Mouse (Mus musculus): ENCODE results near the gene Ifih1. TPM values are rescaled to one million over a fixed set of nuclear protein-coding genes. Genes with fewer than 3 reads are reported as not detected.

The Ifih1 gene
- total and polyA plus RNA-seq, 3 experiments, result 2.0 to 3.6 (median 2.2) TPM

DNA sequence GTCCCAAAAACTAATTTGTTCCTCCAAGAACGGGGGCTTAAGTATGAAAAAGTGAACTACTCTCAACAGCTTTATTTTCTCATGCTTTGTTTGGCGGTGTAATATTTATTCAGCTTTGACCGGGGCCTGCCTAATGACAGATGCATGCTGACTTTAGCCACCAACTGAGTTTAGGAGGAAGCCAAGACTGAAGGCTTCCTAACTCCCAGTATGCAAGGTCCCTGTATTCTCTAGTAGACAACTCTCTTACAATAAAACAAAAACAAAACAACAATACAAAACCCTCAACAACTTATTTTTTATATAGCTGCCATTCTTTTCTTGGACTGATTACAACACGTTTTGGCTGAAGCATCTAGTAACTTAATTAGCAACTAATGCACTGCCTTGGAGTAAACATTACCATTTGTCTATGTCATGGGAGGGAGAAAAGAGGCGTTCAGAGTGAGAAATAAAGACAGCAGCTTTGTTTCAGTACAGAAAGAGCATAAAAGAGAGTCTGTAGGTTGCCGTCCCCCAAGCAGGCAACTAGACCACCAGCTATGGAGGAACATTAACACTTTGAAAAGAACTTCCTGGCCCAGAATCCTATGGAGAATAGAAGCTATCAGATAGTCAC lies 725 bp upstream of the Ifih1 start:
- H3K9me3 ChIP-seq (replicated peaks; ENCODE audit: low read length), result no peaks in the 10 kb centered on the region
- in situ Hi-C loops (cut with MboI; ENCODE audit: low pct_ligation_motif_present, low pct_unique_long_range_greater_than_20kb, low sequenced_read_pairs), result no loop called here

DNA sequence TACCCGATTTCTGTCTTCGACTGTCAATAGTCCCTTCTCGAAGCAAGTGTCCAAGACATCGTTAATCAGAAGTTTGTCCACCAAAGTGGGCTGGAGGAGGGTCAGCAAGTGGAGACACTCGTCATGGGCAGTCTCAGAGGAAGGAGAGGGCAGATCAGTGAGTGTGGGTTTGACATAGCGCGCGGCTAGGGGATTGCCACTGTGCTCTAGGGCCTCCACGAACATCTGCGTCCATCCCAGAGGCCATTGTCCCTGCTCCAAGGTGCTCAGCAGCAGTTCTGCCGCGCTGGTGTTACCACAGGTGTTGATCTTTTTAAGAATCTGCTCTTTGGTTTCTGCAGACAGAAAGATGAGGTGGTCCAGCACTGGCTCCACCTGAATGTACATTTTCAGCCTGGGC lies 580 bp downstream of the Ifih1 start:
- no peaks in the 10 kb centered on the region for H3K9me3 ChIP-seq (replicated peaks; ENCODE audit: low read length)
- H3K27ac ChIP-seq (ENCODE audit: insufficient read depth, low read depth), result peak overlapping the region; percentile 30
- no peaks in the 10 kb centered on the region for H3K27me3 ChIP-seq (replicated peaks)
- H3K9ac ChIP-seq (ENCODE audit: insufficient read depth, low read depth), result peak overlapping the region; percentile 50; the same call in 1 of the 2 replicates
- peaks cover 3 to 22% of the 10 kb centered on the region in 2 experiments; a peak in 3 of 4 replicates for H3K4me1 ChIP-seq (ENCODE audit: control insufficient read depth in 1 of 2, insufficient read depth in 2 of 2)
- in situ Hi-C loops (cut with MboI; ENCODE audit: low pct_ligation_motif_present, low pct_unique_long_range_greater_than_20kb, low sequenced_read_pairs) (no loop called here), dilution Hi-C loops (cut with MboI; ENCODE audit: extremely low pct_ligation_motif_present, extremely low pct_unique_long_range_greater_than_20kb, low sequenced_read_pairs) (no loop called here)
- H3K36me3 ChIP-seq (replicated peaks in 1 of 2; ENCODE audit: control insufficient read depth in 1 of 2, insufficient read depth in 1 of 2, low read length in 1 of 2), result no peaks in the 10 kb centered on the region
- no peak for DNase-seq (ENCODE audit: extremely low read depth)
- no peaks in the 10 kb centered on the region for H3K79me2 ChIP-seq (replicated peaks; ENCODE audit: control insufficient read depth, extremely low read depth, insufficient read depth, poor library complexity, severe bottlenecking)
- TF ChIP-seq TCF12 (IDR thresholded peaks at IDR 0.05; ENCODE audit: low read depth, low read length) (peak; percentile 3; the same call in 1 of the 2 replicates), USF2 (conservative IDR thresholded peaks at IDR 0.05; ENCODE audit: low read depth, low read length) (no peak), MXI1 (IDR thresholded peaks at IDR 0.05; ENCODE audit: low read depth, low read length) (peak; percentile 2; the same call in 1 of the 2 replicates)
- peak overlapping the region; percentile 55 to 61 (median 57) for H3K4me3 ChIP-seq (replicated peaks in 1 of 3; ENCODE audit: low read depth in 2 of 3, low read length in 2 of 3, poor library complexity in 1 of 3)
- peak overlapping the region; percentile 88 for H3K4me2 ChIP-seq (ENCODE audit: insufficient read depth, low read depth, poor library complexity, severe bottlenecking)

More for the DNA sequence above, 725 bp upstream of the Ifih1 start:
- TF ChIP-seq RCOR1 (conservative IDR thresholded peaks at IDR 0.05; ENCODE audit: low read depth, low read length) (no peak), MYC (IDR thresholded peaks at IDR 0.05; ENCODE audit: low read depth, low read length) (no peak), ETS1 (conservative IDR thresholded peaks at IDR 0.05; ENCODE audit: low read depth, low read length) (no peak), IRF4 (IDR thresholded peaks at IDR 0.05; ENCODE audit: low read depth, low read length) (no peak), NRF1 (IDR thresholded peaks at IDR 0.05; ENCODE audit: low read depth, low read length) (no peak), GABPA (IDR thresholded peaks at IDR 0.05; ENCODE audit: insufficient replicate concordance, low read depth, low read length) (no peak), ZC3H11A (IDR thresholded peaks at IDR 0.05; ENCODE audit: low read depth, low read length) (no peak), MXI1 (IDR thresholded peaks at IDR 0.05; ENCODE audit: low read depth, low read length) (no peak), E2F4 (IDR thresholded peaks at IDR 0.05; ENCODE audit: insufficient replicate concordance, low read depth, low read length) (no peak), ZKSCAN1 (IDR thresholded peaks at IDR 0.05; ENCODE audit: borderline replicate concordance, low read depth, low read length) (no peak), MEF2A (IDR thresholded peaks at IDR 0.05; ENCODE audit: borderline replicate concordance, low read depth, low read length) (no peak), ZMIZ1 (IDR thresholded peaks at IDR 0.05; ENCODE audit: low read depth, low read length) (no peak), HCFC1 (IDR thresholded peaks at IDR 0.05; ENCODE audit: low read depth, low read length) (no peak), NELFE (IDR thresholded peaks at IDR 0.05; ENCODE audit: low read depth, low read length) (no peak), CTCF (conservative IDR thresholded peaks at IDR 0.05 in 1 of 2, IDR thresholded peaks at IDR 0.05 in 1 of 2; ENCODE audit: low read depth in 2 of 2, low read length in 2 of 2) (no peak), ELF1 (IDR thresholded peaks at IDR 0.05; ENCODE audit: low read depth, low read length) (no peak)
- no peak overlapping the region for H3K4me3 ChIP-seq (replicated peaks in 1 of 3; ENCODE audit: low read depth in 2 of 3, low read length in 2 of 3, poor library complexity in 1 of 3)
- H3K9ac ChIP-seq (ENCODE audit: insufficient read depth, low read depth), result no peak overlapping the region; the same call in 1 of the 2 replicates
- H3K27ac ChIP-seq (ENCODE audit: insufficient read depth, low read depth), result no peak overlapping the region
- H3K36me3 ChIP-seq (replicated peaks in 1 of 2; ENCODE audit: control insufficient read depth in 1 of 2, insufficient read depth in 1 of 2, low read length in 1 of 2), result no peaks in the 10 kb centered on the region
- dilution Hi-C loops (cut with MboI; ENCODE audit: extremely low pct_ligation_motif_present, extremely low pct_unique_long_range_greater_than_20kb, low sequenced_read_pairs), result no loop called here
- H3K4me2 ChIP-seq (ENCODE audit: insufficient read depth, low read depth, poor library complexity, severe bottlenecking), result peak overlapping the region; percentile 61; the same call in 1 of the 2 replicates
- no peaks in the 10 kb centered on the region for H3K27me3 ChIP-seq (replicated peaks)
- no peak for DNase-seq (ENCODE audit: extremely low read depth)
- H3K4me1 ChIP-seq (ENCODE audit: control insufficient read depth in 1 of 2, insufficient read depth in 2 of 2), result peaks cover 3 to 22% of the 10 kb centered on the region in 2 experiments; a peak in 3 of 4 replicates
- H3K79me2 ChIP-seq (replicated peaks; ENCODE audit: control insufficient read depth, extremely low read depth, insufficient read depth, poor library complexity, severe bottlenecking), result no peaks in the 10 kb centered on the region
